Mouse (Mus musculus) heart, postnatal 10 days (tissue): ENCODE measurements around the gene Porcn. TPM values are rescaled to one million over a fixed set of nuclear protein-coding genes. Genes with fewer than 3 reads are reported as not detected.

Experiments used
- DNase-seq, 2 experiments: peaks; one replicate each; pipeline ENCODE4 v3.0.0; 2021
- intact Hi-C: fragments of 180-260 bp; cut with DNase I; formaldehyde crosslinking; loops from one replicate; pipeline ENCODE4 v1.15.1; 2025
- total RNA-seq, 2 experiments: library from RNA; stranded (reverse); gene quantifications; 2 replicates each; pipeline ENCODE4 v1.2.3; 2021

Gene Porcn
- total RNA-seq, 2 experiments from 2014 or later, result 2.4 to 3.1 TPM

DNA sequence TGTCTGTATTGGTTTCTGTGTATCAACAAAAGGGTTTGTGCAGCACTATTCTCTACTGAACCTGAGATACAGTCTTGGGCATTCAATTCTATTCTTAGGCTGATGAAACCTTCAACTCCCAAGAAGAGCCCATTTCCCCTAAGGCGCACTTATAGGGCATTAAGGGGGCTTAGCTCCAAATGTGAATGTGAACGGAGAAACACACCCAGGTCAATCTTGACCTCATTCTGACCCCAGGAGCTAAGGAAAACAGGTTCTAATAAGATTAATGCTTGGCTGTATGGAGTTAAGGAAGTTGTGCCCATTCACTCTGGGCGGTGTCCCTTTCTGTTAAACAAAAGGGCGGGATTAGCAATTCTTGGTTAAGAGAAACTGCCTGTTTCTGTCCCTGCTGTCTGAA, 899 bp upstream of the Porcn start:
- no peak for DNase-seq
- intact Hi-C loops, result loop anchor here (5.0 kb wide), 2 partner anchors 40 to 1745 kb away; no protein-coding TSS in a partner anchor

DNA sequence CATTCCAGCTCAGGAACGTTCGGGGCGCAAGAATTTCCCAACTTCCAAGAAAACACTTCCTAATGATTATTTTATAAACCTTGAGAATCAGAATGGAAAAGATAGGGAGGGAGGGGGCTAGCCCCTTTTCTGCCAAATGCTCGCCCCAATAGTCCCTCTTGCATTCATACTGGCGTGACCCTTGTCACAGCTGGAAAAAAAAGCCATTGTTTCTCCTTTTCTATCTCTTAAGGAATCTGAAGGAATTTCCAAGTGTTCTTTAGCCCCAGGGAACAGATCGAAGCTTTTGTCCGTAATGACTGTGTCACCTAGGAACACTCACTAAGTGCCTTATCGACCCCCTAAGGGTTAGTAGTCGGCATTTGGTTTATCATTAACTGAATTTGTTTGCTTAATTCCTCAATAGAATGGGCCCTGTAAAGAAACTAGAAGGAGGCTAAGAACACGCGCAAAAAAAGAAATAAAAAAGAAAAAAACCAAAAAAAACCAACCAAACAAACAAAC, 421 bp upstream of the Porcn start:
- DNase-seq, result no peak
- intact Hi-C loops, result loop anchor here (5.0 kb wide), 2 partner anchors 41 to 1744 kb away; no protein-coding TSS in a partner anchor

DNA sequence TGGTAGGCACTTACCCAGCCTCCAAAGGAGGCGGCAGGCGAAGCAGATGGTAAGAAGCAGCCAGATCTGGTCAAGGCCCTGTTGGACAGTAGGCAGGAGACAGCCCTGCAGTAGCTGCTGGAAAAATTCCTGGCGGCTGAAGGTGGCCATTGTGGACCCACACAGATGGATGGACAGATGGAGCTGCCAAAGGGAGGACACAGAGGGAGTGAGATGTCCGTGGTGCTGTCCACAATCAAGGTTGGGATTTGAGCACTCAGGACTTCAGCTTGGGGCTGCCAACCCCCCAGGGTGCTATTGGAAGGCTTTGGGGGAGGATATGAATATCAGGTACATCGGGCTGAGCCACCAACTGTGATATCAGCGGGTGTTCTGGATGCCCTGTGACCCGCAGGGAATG, 774 bp downstream of the Porcn start:
- intact Hi-C loops, result loop anchor here (5.0 kb wide), 2 partner anchors 42 to 1743 kb away; no protein-coding TSS in a partner anchor
- DNase-seq, result no peak

DNA sequence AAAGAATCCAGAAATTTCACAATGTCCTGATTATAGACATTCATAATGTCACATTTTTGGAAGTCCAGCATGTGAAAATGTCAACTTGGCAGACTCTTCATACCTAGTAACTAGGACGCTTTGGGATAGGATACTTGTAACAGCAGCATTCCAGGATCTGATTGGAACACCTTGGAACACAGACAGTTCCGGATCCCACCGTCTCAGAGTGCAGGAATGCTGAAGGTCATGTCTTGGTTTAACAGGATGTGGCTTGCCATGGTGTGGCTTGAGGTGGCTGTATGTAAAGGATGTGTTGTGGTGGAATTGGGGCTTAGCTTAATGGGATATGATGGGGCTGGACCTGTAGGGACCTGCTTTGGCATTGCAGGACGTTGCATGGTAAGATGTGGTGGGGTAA, 1.2 kb downstream of the Porcn start:
- intact Hi-C loops, result loop anchor here (5.0 kb wide), 2 partner anchors 42 to 1743 kb away; no protein-coding TSS in a partner anchor

DNA sequence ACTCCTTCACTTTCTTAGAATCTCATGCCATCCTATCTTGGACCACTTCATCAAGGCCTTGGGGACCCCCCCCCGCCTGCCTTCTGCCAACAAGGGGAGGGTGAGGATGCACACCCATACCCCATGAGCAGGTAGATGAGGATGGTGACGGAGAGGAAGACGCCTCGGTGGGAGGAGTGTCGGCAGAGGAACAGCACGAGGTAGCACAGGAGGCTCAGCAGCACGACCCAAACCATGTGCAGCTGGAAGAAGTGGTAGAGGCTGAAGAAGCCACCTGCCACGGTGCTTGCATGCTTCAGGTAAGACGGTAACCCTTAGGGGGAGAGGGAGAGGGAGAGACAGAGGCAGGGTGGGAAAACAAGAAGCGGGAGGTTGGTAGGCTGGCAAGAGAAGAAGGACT, 2.2 kb downstream of the Porcn start:
- intact Hi-C loops, result no loop called here
- DNase-seq, result no peak

More for the DNA sequence above, 1.2 kb downstream of the Porcn start:
- DNase-seq, result no peak

DNA sequence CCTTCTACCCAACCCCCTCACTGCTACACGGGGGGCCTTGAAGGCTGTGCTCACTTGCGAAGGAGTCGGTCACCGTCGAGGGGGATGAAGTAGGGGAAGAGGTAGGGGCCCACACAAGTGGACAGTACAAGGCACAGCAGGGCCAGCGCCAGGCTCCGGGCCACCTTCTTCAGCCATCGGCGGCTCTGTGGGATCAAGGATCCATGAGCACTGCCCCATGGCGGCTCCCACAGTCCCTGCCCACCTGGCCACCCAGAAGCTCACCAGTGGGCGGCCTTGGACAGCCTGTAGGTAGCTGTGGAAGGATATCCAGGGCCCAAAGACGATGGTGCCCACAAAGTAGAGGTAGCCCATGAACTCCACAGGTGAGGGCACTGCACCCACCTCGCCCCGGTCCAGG, 3.2 kb downstream of the Porcn start:
- intact Hi-C loops, result no loop called here
- no peak for DNase-seq

DNA sequence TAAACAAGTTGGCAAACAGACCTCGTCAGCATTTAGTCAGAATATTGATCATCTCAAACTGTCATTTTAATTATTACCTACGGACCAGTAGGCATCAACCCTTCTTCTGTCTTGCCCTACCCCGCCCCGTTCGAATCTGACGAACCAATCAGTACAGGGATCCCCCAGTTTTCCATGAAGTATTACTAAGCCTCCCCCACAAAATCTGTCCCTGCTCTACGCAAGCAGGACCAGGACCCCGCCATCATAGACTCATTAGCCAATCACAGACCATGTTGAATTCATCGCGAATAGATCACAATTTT, 13.0 kb downstream of the Porcn start, which contains the start of gene Ebp:
TSS of gene Ebp (minus strand) at position 94 of the 305 bp plus-strand sequence.
- intact Hi-C loops, result loop anchor here (5.0 kb wide), 1 partner anchor 59 kb away; the partner anchor contains the start of gene Ftsj1
- DNase-seq, result no peak

DNA sequence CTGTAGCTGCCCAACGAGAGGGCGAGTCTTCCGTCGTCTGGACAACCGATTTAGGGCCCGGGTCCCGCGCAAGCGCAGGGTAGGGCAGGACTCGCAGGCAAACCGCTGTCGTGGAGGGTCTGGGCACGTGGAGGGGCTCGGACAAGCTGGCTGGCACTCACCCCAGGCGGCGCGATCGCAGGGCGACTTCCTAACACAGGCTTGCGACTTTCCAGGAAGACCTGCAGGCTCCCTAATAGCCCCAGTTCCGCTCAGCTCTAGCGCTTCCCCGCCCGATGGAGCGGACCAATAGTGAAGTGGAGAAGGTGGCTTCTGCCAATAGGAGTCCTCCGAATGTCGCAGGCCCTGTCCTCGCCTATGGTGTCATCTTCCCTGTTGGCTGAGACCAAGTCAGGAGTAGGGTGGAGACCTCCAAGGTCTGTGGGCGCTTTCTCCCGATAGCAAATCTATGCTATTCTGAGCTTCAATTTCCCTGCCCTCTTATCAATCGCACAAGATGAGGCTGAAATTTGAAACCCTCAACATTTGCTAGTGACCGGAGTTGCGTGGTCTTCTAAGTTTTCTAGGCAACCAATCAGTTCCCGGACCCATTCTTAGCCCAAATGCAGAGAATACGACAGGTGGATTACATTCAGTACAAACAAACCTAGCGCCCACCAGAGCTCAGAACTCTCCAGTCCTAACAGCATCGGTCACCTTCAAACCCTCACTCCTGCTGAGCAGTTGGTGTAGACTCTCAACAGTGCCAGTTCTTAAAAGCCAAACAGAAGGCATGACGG, 13.5 kb downstream of the Porcn start:
- intact Hi-C loops, result loop anchor here (5.0 kb wide), 1 partner anchor 59 kb away; the partner anchor contains the start of gene Ftsj1
- peak; percentile 81 to 85 for DNase-seq

DNA sequence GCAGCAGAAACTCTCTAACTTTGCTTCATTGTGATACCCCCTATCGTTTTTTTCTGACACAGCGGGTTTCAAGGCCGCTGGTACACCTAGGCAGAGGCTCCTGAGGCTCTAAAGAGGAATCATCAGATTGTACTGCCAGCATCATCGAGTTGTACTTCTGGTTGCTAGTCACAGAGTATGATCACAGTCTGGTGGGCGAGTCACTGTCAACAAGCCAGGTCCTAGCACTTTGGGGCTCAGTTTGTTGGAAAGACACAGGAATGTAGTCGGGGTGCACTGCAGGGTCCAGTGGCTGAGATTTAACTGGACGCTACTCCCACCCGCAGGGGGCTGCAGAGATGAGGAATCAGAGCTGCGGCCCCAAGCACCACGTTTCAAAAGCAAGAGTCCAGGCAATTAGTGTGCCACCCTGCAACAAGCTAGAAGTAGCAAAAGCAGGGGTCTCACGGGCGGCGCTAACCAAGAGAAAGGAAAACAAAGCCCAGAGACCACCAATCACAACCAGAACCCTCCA, 14.1 kb downstream of the Porcn start:
- intact Hi-C loops, result loop anchor here (5.0 kb wide), 1 partner anchor 60 kb away; the partner anchor contains the start of gene Ftsj1
- DNase-seq, result no peak

DNA sequence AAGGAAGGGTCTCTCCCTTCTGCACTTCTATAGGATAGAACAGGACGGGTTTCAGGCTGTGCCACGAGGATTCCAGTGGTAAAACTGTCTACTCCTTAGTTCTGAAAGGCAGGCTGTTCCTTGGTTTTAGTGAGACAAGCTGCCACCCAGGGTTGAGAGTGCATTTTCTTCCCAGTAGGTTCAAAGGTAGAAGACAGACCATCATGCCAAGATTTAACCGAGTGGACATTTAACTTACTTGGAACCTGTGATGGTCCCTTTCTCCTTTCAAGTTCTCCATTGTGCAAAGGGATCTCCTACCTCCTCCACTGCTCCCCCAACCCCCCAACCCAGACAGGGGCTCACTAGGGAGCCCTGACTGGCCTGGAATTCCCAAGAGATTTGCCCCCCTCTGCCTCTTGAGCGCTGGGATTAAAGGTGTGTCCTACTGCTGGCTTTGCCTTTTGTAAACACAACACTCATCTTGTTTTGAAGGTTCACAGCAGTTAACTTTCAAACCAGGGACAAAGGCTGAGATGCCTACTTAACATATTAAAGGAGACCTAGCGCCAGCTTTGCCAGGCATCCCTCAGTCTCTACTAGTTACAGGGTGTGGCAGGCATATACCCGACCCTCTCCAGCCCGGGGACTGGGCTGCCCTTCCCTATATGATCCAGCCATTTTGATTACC, 23.3 kb downstream of the Porcn start:
- DNase-seq, result no peak
- intact Hi-C loops, result no loop called here

DNA sequence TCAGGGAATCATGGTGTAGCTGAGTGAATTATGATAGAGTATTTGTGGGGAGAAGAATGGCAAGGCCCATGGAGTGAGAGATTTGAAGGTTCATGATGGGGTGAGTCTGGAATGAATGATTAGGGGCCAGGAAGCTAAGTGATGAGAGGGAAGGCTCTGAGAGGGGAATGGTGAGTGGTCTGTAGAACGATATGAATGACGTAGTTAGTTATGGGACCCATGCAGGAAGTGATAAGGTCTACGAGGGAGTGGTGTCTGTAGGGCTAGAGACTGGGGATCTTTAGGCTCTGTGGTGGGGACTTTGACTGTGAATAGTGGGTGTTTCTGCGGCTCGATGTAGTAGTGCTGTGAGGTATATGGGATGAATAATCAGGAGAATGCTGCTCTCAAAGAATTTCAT, 26.7 kb downstream of the Porcn start:
- DNase-seq, result no peak

DNA sequence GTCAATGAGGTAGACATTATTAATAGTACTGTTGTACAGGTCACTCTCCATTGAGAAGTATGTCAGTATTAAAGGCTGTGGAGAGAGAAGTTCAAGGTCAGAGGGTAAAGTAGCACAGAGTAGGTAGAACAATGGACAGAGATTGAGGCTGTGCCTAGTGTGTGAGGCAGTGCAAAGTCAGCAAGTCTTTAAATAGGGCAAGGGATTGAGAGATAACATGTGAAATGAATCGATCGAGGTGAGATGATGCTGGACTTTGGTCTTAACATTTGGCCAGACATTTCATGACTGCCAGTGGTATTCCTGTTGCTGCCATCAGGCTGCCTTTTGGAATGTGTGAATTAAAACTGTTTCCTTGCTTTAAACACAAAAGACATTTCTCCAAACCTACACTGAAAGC, 27.5 kb downstream of the Porcn start:
- DNase-seq, result no peak
- intact Hi-C loops, result no loop called here

More for the DNA sequence above, 26.7 kb downstream of the Porcn start:
- intact Hi-C loops, result no loop called here

DNA sequence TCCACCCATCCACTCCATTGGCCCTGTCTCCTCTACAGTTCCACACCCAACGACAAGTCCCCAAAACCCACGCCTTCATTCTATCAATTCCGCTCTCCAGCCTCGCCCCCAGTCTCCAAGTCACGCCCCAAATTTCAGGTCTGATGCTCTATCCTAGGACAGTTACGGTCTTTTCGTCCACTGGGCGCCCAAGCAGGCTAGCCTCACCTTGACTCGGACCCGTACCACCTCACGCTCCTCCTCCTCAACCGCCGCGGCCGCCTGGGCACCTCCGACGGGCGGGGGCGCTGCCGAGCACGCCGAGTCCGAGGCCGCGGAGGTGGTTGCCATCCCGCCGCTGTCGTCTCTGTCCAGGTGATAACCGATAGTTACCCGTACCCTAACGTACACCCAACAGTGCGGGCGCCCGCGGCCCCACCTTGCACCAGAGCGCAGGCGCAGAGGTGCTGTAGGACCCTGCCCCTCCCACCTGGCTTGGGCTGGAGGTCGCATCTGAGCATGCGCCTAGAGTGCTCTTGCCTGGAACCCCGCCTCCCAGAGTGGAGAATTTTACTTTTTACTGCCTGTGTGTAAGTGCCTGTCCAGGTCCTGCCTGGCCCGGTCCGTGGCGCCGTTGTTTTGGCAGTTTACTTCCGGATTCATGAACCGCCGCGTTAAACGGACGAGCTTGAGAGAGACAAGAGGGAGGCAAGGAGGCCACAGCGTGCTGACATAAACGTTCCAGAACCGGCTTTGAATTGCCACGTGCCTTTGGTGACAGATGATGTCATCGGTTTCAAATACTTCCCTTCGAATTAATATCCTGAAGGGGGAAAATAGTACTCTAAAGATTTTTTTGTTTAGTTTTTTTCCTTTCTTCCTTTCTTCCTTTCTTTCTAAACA, 30.6 kb downstream of the Porcn start, which contains the start of gene Tbc1d25:
TSS of gene Tbc1d25 (minus strand) at position 678 of the 882 bp plus-strand sequence.
- peak; percentile 87 to 89 for DNase-seq
- intact Hi-C loops, result no loop called here

DNA sequence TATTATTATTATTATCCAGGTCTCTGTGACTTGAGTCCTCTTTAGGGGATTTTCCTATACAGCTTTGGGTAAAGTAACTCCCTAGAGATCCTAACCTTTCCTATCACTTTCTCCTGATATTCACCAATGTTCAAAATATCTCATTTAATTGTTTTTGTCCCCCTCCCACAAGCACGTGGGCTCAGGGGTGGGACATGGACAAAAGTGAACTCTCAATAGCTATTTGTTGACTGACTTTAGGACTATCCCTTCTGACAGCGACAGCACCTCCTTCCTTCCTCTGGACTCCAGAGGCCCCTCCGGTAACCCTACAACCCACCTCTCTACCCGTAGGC, 31.2 kb downstream of the Porcn start:
- intact Hi-C loops, result no loop called here
- DNase-seq, result no peak

DNA sequence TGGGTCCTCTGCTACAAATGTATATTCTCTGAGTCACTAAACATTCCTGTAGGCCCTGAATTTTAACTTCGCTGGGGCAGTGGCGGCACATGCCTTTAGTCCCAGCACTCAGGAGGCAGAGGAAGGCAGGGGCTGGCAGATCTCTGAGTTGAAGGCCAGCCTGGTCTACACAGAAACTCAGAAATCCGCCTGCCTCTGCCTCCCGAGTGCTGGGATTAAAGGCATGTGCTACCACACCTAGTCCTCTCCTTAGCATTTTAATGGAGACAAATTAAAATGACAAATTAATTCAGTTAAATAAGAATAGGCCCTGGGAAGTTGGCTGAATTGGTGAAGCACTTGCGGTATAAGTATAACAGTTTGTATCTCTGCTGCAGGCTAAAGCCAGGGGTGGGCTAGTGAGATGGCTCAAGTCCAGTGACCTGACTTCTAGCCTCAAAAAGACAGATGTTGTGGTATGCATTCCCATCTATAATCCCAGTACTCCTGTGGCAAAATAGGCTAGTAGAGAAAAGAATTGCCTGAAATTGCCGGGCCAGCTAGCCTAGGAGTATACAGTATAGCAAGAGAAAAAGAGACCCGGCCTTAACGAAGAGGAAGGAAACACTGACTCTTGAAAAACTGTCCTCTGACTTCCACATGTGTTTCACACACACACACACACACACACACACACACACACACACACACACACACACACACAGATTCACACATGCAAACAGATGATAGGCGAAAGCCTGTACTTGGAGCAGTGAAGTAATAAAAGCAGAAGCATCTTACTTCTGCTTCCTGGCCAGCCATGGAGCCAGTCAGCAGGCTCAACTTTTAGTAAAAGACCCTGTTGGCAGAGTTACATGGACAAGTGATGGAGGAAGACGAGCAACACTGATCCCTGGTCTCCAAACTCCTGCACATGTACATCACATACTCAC, 38.3 kb downstream of the Porcn start:
- intact Hi-C loops, result no loop called here

DNA sequence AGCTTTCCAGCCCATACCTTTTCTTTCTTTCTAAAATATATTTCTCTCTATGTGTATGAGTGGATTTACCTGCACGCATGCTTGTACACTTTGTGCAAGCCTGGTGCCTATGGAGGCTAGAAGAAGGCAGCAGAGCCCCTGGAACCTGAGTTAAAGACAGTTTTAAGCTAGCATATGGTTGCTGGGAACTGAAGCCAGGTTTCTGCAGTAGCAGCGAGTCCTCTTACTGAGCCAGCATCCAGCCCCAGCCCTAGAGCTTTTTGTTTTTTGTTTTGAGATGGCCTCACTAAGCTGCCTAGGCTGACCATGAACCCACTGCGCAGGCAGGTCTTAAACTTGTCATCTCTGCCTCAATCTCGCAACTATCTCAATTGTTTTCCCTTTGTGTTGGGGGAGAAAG, 41.9 kb downstream of the Porcn start:
- no peak for DNase-seq
- intact Hi-C loops, result no loop called here

More for the DNA sequence above, 38.3 kb downstream of the Porcn start:
- no peak for DNase-seq

DNA sequence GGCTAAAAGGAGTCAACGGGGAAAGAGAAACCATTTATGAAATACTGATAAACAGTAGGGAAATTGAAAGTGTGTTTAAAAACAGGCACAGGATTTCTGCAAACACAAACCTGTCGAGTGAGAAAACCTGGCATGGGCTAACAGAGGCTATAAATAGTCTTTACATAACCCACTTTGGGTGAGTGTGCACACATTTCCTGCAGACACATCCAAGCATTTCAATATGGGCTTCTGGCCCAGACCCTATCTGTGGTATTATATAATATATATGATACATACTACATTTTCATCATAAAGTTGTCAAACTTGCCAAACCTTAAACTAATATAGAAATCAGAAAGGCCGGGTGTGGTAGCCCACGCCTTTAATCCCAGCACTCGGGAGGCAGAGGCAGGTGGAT, 43.2 kb downstream of the Porcn start:
- intact Hi-C loops, result no loop called here
- no peak for DNase-seq

DNA sequence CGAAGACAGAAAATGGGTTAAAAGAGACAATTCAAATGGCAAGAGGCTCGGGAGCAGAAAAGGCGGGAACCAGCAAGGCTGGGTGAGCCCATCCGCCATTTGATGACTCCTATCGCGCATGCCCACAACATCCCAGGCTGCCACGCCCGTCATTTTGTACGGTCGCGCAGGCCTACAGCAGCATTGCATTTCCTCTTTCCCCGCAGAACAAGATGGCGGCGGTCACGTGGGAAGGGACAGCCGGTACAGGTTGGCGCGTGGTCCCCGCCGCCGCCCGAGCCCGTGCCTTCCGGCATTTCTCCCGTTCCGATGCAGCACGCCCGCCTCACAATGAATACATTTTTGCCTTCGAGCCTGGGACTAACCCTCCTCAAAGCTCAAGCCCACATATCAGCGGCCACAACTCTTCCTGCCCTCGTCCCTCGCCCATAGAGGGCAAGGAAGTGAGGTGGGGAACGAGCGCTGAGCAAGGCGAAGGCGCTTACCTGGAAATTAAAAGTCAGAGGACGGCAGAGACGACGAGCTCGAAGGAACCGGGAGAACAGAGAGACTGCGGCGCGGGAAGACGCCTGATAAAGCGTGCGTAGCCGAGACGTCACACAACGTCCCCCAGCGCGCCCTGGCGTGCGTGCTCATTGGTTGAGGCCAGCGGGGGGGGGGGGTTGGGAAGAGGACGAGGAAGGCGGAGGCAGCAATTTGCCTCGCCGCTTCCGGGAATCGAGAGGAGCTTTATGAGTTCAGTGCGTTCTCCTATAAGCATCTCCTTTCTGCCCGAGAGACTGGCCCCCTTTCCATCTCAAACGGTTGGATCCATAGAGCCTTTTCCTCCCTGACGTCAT, 61.0 kb downstream of the Porcn start, which contains the start of gene Rbm3:
TSS of gene Rbm3 (minus strand) at position 728 of the 839 bp plus-strand sequence.
- DNase-seq, result peak; percentile 86 to 90
- intact Hi-C loops, result no loop called here
